Mouse (Mus musculus) testis, adult 2 months (tissue): ENCODE data around the gene Qpct.
"Not testable (repeated sequence)": the region's sequence is repeated elsewhere in the genome, so short reads cannot be mapped to it uniquely, and the experiment has no call there.

Experiments
- CTCF ChIP-seq: fragments of 200-500 bp; IDR thresholded peaks from 2 replicates; pipeline ENCODE4 v1.5.1; 2012; ENCODE audit warnings: low read depth, mild to moderate bottlenecking, inconsistent platforms, low read length, moderate library complexity; ENCODE audit not compliant: control insufficient read depth, insufficient read depth, insufficient replicate concordance
- POLR2A ChIP-seq: fragments of 200-500 bp; IDR thresholded peaks from 2 replicates; pipeline ENCODE4 v1.6.1; 2012; ENCODE audit warnings: low read depth, mild to moderate bottlenecking, inconsistent platforms, low read length, moderate library complexity; ENCODE audit not compliant: control insufficient read depth

- not testable (repeated sequence) for TF ChIP-seq POLR2A, CTCF
Observed at GRCm38 (mm10) chr17:79115248-79115647, 63.5 kb downstream of the Qpct start.
